Mouse (Mus musculus) spleen, postnatal 36 days (tissue): Measurements from ENCODE around the gene Dpy19l3.

Experiments used
- DNase-seq, 2 experiments: peaks; one replicate each; pipeline ENCODE4 v3.0.0; 2022; ENCODE audit warnings: low spot score in 2 of 2, mixed read lengths in 1 of 2

Dpy19l3 gene

GRCm38 (mm10) chr7:35750873-35751272 lies 3.4 kb downstream of the Dpy19l3 start:
- DNase-seq: no peak

- DNase-seq: no peak
Observed at GRCm38 (mm10) chr7:35747397-35747964, 6.8 kb downstream of the Dpy19l3 start.

DNA sequence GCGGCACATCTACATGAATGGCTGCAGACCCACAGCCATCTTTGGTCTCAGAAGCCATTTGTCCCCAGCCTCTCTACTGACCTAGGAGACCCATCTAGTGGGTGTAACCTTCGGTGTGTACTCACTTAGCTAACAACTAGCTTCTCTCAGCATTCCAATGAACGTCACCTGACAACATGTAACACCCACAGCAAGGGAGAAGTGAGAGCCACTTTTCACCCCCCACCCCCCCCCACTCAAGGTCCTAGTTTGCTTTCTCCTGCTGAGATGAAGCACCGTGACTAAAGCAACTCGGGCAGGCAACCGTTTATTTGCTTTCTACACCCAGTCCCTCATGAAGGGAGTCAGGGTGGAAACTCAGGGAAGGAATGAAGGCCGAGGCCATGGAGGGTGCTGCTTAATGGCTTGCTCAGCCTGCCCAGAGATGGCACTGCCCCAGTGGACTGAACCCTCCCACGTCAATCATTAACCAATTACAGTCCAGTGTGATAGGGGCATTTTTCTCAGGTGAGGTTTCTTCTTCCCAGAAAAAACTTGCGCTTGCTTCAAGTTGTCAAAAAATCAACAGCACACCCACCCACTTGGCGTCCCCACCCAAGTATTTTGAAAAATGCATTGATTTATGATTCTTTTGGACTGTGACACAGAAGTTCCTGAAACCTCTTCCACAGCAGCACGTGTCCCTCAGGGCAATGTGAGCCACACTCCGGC lies 7.4 kb downstream of the Dpy19l3 start:
- no peak for DNase-seq

- DNase-seq: no peak
Observed at GRCm38 (mm10) chr7:35745281-35745702, 9.0 kb downstream of the Dpy19l3 start.

DNA sequence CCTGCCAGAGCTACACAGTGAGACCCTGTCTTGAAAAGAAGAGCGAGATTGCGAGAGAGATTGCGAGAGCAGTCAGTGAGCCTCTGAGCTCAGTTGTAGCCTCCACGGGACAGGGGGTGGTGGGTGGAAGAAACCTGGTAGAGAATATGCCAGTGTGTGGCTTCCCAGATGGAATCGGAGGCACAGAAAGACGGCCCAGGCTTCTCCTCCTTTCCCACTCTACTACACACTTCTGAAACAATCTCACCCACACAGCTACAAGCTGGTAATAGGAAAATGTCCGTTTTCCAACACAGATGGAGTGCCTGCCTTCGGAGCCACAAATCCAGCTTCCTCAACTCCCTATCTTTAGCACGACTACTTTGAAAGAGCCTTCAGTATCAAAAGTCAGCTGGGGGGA lies 9.5 kb downstream of the Dpy19l3 start:
- DNase-seq: no peak

GRCm38 (mm10) chr7:35742310-35742709 lies 11.9 kb downstream of the Dpy19l3 start:
- no peak for DNase-seq

DNA sequence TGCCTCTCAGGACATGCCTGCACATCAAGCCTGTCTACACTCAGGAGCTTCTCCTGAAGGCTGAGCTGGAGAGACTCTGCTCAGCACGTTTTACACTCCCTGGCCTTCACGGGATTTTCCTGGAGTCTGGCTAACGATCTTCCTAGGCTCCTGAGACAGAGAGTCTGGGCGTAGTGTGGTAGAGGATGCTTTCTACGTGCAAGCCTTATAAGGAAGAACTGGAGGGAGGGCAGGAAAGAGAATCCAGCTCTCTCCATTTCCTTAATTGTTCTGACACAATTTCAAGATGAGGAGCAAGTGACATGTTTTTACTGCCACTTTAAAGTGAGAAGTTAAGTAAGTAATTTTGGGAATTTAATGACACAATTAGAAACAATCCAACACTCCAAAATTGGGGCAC lies 12.4 kb downstream of the Dpy19l3 start:
- DNase-seq: no peak

DNA sequence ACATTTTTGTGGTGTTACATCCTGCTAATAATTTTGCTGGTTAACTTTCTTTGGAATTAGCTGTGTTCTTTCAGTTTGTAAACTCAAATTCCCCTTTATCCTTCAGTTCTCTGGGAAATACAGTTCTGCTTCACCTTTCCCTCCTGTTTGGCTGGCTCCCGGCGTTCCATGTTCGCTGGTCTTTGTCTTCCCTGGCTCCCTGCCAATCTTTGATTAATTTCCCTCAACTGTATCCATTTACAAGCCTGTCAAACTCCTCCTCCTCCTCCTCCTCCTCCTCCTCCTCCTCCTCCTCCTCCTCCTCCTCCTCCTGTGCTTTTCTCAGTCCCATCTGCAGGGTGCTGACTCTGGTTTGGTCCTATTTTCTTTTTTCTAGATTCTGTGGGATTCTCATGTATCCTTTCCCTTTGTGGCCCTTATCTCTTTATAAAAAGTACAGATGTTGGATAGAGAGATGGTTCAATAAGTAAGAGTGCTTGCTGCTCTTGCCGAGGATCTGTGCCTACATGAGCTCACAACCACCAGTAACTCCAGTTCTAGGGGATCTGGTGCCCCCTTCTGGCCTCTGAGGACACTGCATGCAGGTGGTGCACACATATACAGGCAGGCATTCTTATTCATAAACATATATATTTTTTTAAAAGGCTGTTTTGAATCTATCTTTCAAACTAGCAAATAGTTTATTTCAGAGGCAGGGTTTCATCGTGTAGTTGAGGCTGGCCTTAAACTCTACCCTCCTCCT lies 13.6 kb downstream of the Dpy19l3 start:
- DNase-seq: peak in 1 of 2 experiments; percentile 31

- no peak for DNase-seq
Observed at GRCm38 (mm10) chr7:35738871-35739270, 15.4 kb downstream of the Dpy19l3 start.

- no peak for DNase-seq
Observed at GRCm38 (mm10) chr7:35733313-35734050, 20.8 kb downstream of the Dpy19l3 start.

GRCm38 (mm10) chr7:35732585-35733059 lies 21.6 kb downstream of the Dpy19l3 start:
- DNase-seq: no peak

DNA sequence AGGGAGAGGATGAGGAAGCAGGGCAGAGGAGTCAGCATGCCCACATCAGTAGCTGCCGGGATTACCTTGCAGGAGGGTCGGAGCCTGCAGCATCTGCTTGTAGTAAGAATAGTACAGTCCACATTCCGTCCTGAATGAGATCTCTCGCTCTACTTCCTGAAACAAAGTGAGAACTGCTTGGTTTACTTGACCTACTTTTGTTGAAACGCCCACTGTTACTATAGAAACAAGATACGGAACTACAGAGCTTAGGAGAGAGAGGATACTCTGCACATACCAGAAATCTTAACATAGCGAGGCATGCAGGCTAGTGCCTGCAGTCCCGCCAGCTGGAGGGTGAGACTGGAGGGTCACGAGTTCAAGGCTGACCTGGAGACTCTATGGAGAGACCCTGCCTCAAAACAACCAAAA lies 24.6 kb downstream of the Dpy19l3 start:
- DNase-seq: peak in 1 of 2 experiments; percentile 5

DNA sequence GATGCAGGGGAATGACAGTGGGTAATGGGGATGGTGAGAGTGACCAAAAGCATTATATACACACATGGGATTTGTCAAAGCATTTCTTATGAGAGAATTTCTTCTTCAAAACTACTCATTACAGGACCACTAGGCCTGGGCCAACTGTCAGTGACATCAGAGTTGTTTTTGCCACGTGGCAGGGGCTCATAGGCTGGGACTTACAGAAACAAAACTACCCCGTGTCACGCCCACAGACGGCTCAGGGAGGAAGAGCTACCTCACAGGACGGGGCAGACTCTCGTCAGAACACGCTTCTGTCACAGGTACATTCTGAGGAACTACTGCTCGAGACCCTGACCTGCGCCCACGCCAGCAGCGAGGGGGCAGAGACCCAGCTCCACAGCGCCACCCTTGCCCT lies 25.9 kb downstream of the Dpy19l3 start:
- DNase-seq: no peak

- DNase-seq: no peak
Observed at GRCm38 (mm10) chr7:35723035-35723434, 31.2 kb downstream of the Dpy19l3 start.

- no peak for DNase-seq
Observed at GRCm38 (mm10) chr7:35718421-35719178, 35.7 kb downstream of the Dpy19l3 start.

- no peak for DNase-seq
Observed at GRCm38 (mm10) chr7:35710366-35710765, 43.9 kb downstream of the Dpy19l3 start.

DNA sequence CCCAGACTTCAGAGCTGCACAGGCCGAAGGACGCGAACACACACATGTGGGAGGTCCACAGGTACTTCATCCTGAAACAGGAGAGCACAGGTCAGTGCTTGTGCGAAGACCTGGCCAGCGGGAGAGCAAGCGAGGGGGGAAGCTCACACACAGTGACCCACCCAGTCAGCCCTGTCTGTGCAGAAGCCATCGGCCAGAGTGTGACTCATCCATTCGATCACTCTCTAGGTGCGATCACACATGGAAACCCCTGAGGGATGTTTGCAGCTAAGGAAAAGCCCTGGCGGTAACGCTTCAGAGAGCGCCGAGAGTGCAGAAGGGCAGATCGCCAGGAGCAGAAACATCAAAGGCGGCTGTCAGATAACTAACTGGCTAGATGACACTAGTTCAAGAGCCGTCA lies 46.2 kb downstream of the Dpy19l3 start:
- no peak for DNase-seq

DNA sequence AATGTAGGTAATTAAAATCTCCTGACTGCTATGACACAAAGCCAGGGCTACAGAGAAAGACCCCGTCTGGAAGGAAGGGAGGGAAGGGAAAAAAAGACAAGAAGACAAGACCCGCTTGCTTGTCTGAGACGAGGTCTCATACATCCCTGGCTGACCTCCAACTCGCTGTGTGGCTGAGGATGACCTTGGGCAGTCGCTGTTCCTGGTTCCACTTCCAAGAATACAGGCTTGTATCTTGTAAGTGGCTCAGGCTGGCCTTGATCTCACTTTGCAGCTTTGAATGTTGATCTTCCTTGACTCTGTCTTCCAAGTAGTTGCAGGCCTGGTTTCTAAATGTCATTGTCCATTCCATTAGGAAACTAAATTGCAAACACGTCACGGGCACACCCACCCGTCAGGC lies 55.2 kb downstream of the Dpy19l3 start:
- no peak for DNase-seq

DNA sequence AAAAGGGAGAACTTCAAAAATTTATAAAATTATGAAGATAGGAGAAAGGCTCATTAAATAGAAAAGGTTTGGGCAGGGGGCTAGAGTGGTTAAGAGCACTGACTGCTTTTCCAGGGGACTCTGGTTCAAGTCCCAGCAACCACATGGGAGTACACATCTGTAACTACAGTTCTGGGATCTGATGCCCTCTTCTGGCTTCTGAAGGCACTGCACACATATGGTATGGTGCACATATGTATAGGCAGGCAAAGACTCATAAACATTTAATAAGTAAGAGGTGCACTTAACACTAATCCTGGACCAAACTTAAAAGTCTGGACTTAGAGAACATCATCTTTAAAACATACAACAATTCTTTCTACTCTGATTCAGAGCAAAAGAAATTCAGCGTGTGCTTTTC lies 56.2 kb downstream of the Dpy19l3 start:
- no peak for DNase-seq

DNA sequence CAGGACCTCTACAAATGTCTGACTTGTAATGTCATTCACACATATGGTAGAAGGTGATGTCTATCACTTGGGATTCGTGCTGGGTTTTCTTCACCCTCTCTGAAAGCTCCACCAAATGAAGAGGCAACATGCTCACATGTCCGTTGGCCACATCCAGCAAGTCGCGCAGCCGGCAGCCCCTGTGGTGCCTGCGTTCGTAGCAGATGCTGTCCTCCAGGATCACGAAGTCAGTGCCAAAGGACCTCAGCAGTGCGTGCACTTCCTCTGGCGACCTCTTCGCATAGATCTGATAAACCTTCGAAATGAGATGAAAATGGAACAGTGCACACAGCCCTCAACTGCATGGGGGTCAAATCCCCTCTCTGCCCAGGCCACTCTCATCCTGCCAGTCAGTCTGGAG lies 61.6 kb downstream of the Dpy19l3 start:
- no peak for DNase-seq

DNA sequence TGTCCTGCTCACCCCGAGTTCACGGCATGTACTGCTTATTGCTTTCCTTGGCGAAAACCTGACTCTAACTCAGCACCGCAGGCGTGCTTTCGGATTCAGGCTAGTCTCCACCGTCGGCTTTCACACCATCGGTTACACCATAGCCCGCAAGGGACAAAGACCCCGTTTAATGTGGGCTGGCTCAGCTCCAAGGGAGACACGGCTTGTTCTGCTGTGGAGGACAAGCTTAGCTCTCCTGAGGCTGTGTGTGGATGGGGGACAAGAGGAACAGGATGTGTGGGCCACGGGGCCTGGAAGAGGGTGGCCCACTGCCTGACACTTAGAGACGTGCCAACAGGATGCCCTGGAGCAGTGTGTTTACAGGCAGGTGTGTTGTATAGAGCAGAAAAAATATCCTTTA lies 62.1 kb downstream of the Dpy19l3 start:
- DNase-seq: no peak
